Mouse (Mus musculus): Measurements from ENCODE around the gene Atg4d.
"Not testable (repeated sequence)": the region's sequence is repeated elsewhere in the genome, so short reads cannot be mapped to it uniquely, and the experiment has no call there.

Atg4d gene

GRCm38 (mm10) chr9:21265000-21265561 is at the start of gene Atg4d:
TSS of gene Atg4d (plus strand) at chr9:21265293.
- peak; percentile 99 for DNase-seq (ENCODE audit: low read depth, low spot score)

GRCm38 (mm10) chr9:21216050-21216841 is 48.8 kb upstream of the Atg4d start:
- no peak for DNase-seq (ENCODE audit: low read depth, low spot score)

GRCm38 (mm10) chr9:21219820-21220219 is 45.3 kb upstream of the Atg4d start:
- DNase-seq (ENCODE audit: low read depth, low spot score), result peak; percentile 16

- DNase-seq (ENCODE audit: low read depth, low spot score), result peak; percentile 95
Observed at GRCm38 (mm10) chr9:21220490-21221382, 44.4 kb upstream of the Atg4d start.

GRCm38 (mm10) chr9:21221383-21221929 is 43.6 kb upstream of the Atg4d start:
- DNase-seq (ENCODE audit: low read depth, low spot score), result peak; percentile 66

- not testable (repeated sequence) for DNase-seq (ENCODE audit: low read depth, low spot score)
Observed at GRCm38 (mm10) chr9:21223490-21223889, 41.6 kb upstream of the Atg4d start.

GRCm38 (mm10) chr9:21223906-21224305 is 41.2 kb upstream of the Atg4d start:
- no peak for DNase-seq (ENCODE audit: low read depth, low spot score)

GRCm38 (mm10) chr9:21224576-21225414 is 40.3 kb upstream of the Atg4d start:
- no peak for DNase-seq (ENCODE audit: low read depth, low spot score)

- no peak for DNase-seq (ENCODE audit: low read depth, low spot score)
Observed at GRCm38 (mm10) chr9:21225415-21225758, 39.7 kb upstream of the Atg4d start.

GRCm38 (mm10) chr9:21227342-21227741 is 37.8 kb upstream of the Atg4d start:
- no peak for DNase-seq (ENCODE audit: low read depth, low spot score)

- DNase-seq (ENCODE audit: low read depth, low spot score), result no peak
Observed at GRCm38 (mm10) chr9:21231551-21231950, 33.5 kb upstream of the Atg4d start.

GRCm38 (mm10) chr9:21232867-21233266 is 32.2 kb upstream of the Atg4d start:
- DNase-seq (ENCODE audit: low read depth, low spot score), result no peak

GRCm38 (mm10) chr9:21233366-21233765 is 31.7 kb upstream of the Atg4d start:
- no peak for DNase-seq (ENCODE audit: low read depth, low spot score)

- no peak for DNase-seq (ENCODE audit: low read depth, low spot score)
Observed at GRCm38 (mm10) chr9:21233805-21234204, 31.3 kb upstream of the Atg4d start.

- no peak for DNase-seq (ENCODE audit: low read depth, low spot score)
Observed at GRCm38 (mm10) chr9:21235341-21235740, 29.8 kb upstream of the Atg4d start.

- no peak for DNase-seq (ENCODE audit: low read depth, low spot score)
Observed at GRCm38 (mm10) chr9:21236991-21237367, 28.1 kb upstream of the Atg4d start.

GRCm38 (mm10) chr9:21237368-21238003 is 27.6 kb upstream of the Atg4d start:
- DNase-seq (ENCODE audit: low read depth, low spot score), result peak; percentile 33

GRCm38 (mm10) chr9:21238004-21238732 is 26.9 kb upstream of the Atg4d start:
- no peak for DNase-seq (ENCODE audit: low read depth, low spot score)

GRCm38 (mm10) chr9:21238733-21239464 is 26.2 kb upstream of the Atg4d start, which contains the start of gene Keap1:
TSS of gene Keap1 (minus strand) at chr9:21239361.
- DNase-seq (ENCODE audit: low read depth, low spot score), result peak; percentile 71
